Mouse (Mus musculus) hindbrain, postnatal 0 days (tissue): ENCODE results near the gene Ifnar1. TPM values are rescaled to one million over a fixed set of nuclear protein-coding genes. Genes with fewer than 3 reads are reported as not detected.

Experiments used
- ATAC-seq: fragments of 200-750 bp; cut with Nextera tagmentation; 2 replicates; pipeline ENCODE4 v1.8.0; 2017; ENCODE audit warnings: mild to moderate bottlenecking, moderate TSS enrichment, moderate library complexity
- DNase-seq: peaks from one replicate; pipeline ENCODE4 v3.0.0-alpha.2; 2015; ENCODE audit warnings: low spot score
- H3K27ac ChIP-seq: fragments of 300-500 bp; sonication (generic); 2 replicates; pipeline ENCODE4 v1.5.1; 2014; ENCODE audit warnings: mild to moderate bottlenecking
- H3K27me3 ChIP-seq: fragments of 300-500 bp; sonication (generic); 2 replicates; pipeline ENCODE4 v1.6.1; 2014; ENCODE audit warnings: low read length, mixed read lengths; ENCODE audit not compliant: insufficient read depth
- H3K36me3 ChIP-seq: fragments of 300-500 bp; sonication (generic); 2 replicates; pipeline ENCODE4 v1.6.1; 2014; ENCODE audit warnings: low read length, mixed read lengths; ENCODE audit not compliant: insufficient read depth
- H3K4me1 ChIP-seq: fragments of 300-500 bp; sonication (generic); 2 replicates; pipeline ENCODE4 v1.6.1; 2014; ENCODE audit warnings: antibody characterized with exemption, low read length, mixed read lengths; ENCODE audit not compliant: insufficient read depth
- H3K4me2 ChIP-seq: fragments of 300-500 bp; sonication (generic); 2 replicates; pipeline ENCODE4 v1.6.1; 2014; ENCODE audit warnings: low read depth, mild to moderate bottlenecking, low read length, moderate library complexity, mixed read lengths
- H3K4me3 ChIP-seq: fragments of 300-500 bp; sonication (generic); 2 replicates; pipeline ENCODE4 v1.5.1; 2014; ENCODE audit warnings: low read length
- H3K9ac ChIP-seq: fragments of 300-500 bp; sonication (generic); replicated peaks from 2 replicates; pipeline ENCODE4 v1.6.1; 2014; ENCODE audit warnings: mild to moderate bottlenecking, low read length, moderate library complexity, mixed read lengths
- H3K9me3 ChIP-seq: fragments of 300-500 bp; sonication (generic); 2 replicates; pipeline ENCODE4 v1.6.1; 2016; ENCODE audit warnings: low read length, mixed read lengths
- CTCF ChIP-seq: IDR thresholded peaks from 2 replicates; pipeline ENCODE4 v1.5.1; 2016; ENCODE audit warnings: antibody characterized with exemption, control low read depth, low read depth
- WGBS: fragments of 180-500 bp; shearing (Covaris S2); extraction: QIAGEN DNeasy Blood & Tissue Kit; methylation state at CpG from one replicate; pipeline ENCODE4 v1.1.7; 2014; 5-methylcytosine and 5-hydroxymethylcytosine counted together
- polyA plus RNA-seq: library from polyadenylated mRNA; unstranded; fragments of >200 nt; fragmentation: Nextera tagmentation; extraction: Ambion mirVana; gene quantifications from 2 replicates; pipeline ENCODE4 v1.2.1, GENCODE M21; 2015
- total RNA-seq: library from RNA; depleted of rRNA; stranded (reverse); fragments of >200 nt; gene quantifications from 2 replicates; pipeline ENCODE4 v1.2.3, GENCODE M21; 2014

Gene Ifnar1
- total and polyA plus RNA-seq, 2 experiments from 2014 or later = 34.1 to 53.1 TPM

GRCm38 (mm10) chr16:91533097-91534001, 48.3 kb downstream of the Ifnar1 start:
- WGBS = 77% methylated on average over 23 of the region's 23 CpGs
- Histone ChIP-seq H3K9me3 (no peaks in the 10 kb centered on the region), H3K4me3 (no peak overlapping the region), H3K36me3 (no peaks in the 10 kb centered on the region), H3K4me1 (no peaks in the 10 kb centered on the region), H3K27ac (no peak overlapping the region), H3K4me2 (no peak overlapping the region), H3K27me3 (no peaks in the 10 kb centered on the region), H3K9ac (no peak overlapping the region)
- no peak for ATAC-seq
- DNase-seq = no peak
- TF ChIP-seq CTCF = no peak

- WGBS = 59% methylated on average over 13 of the region's 13 CpGs
- no peak overlapping the region for H3K4me2 ChIP-seq
- no peaks in the 10 kb centered on the region for H3K4me1 ChIP-seq
- no peaks in the 10 kb centered on the region for H3K9me3 ChIP-seq
- H3K4me3 ChIP-seq = no peak overlapping the region
- no peak overlapping the region for H3K27ac ChIP-seq
- no peak for TF ChIP-seq CTCF
- ATAC-seq = no peak
- no peaks in the 10 kb centered on the region for H3K36me3 ChIP-seq
- peak; percentile 84 for DNase-seq
- no peak overlapping the region for H3K9ac ChIP-seq
- no peaks in the 10 kb centered on the region for H3K27me3 ChIP-seq
Measured at GRCm38 (mm10) chr16:91534477-91534876, 49.4 kb downstream of the Ifnar1 start.

- H3K27me3 ChIP-seq = no peaks in the 10 kb centered on the region
- WGBS = 83% methylated on average over 6 of the region's 6 CpGs
- H3K4me3 ChIP-seq = no peak overlapping the region
- no peak for DNase-seq
- no peak overlapping the region for H3K4me2 ChIP-seq
- no peak for TF ChIP-seq CTCF
- H3K9me3 ChIP-seq = no peaks in the 10 kb centered on the region
- no peaks in the 10 kb centered on the region for H3K4me1 ChIP-seq
- H3K27ac ChIP-seq = no peak overlapping the region
- no peaks in the 10 kb centered on the region for H3K36me3 ChIP-seq
- no peak overlapping the region for H3K9ac ChIP-seq
- ATAC-seq = no peak
Measured at GRCm38 (mm10) chr16:91534888-91535287, 49.9 kb downstream of the Ifnar1 start.

- WGBS = 91% methylated on average over 6 of the region's 6 CpGs
- no peaks in the 10 kb centered on the region for H3K4me1 ChIP-seq
- no peak overlapping the region for H3K27ac ChIP-seq
- no peaks in the 10 kb centered on the region for H3K36me3 ChIP-seq
- no peaks in the 10 kb centered on the region for H3K27me3 ChIP-seq
- H3K9me3 ChIP-seq = no peaks in the 10 kb centered on the region
- ATAC-seq (no peak), DNase-seq (no peak)
- H3K9ac ChIP-seq = no peak overlapping the region
- H3K4me3 ChIP-seq = no peak overlapping the region
- TF ChIP-seq CTCF = no peak
- no peak overlapping the region for H3K4me2 ChIP-seq
Measured at GRCm38 (mm10) chr16:91536372-91536771, 51.3 kb downstream of the Ifnar1 start.

- WGBS = 82% methylated on average over 3 of the region's 3 CpGs
- DNase-seq (no peak), ATAC-seq (no peak)
- no peaks in the 10 kb centered on the region for H3K4me1 ChIP-seq
- no peaks in the 10 kb centered on the region for H3K27me3 ChIP-seq
- no peak overlapping the region for H3K4me3 ChIP-seq
- H3K27ac ChIP-seq = no peak overlapping the region
- H3K9ac ChIP-seq = no peak overlapping the region
- no peaks in the 10 kb centered on the region for H3K9me3 ChIP-seq
- no peaks in the 10 kb centered on the region for H3K36me3 ChIP-seq
- H3K4me2 ChIP-seq = no peak overlapping the region
- TF ChIP-seq CTCF = no peak
Measured at GRCm38 (mm10) chr16:91537065-91537464, 52.0 kb downstream of the Ifnar1 start.

GRCm38 (mm10) chr16:91538051-91538450, 53.0 kb downstream of the Ifnar1 start:
- Histone ChIP-seq H3K4me3 (no peak overlapping the region), H3K36me3 (no peaks in the 10 kb centered on the region), H3K4me1 (no peaks in the 10 kb centered on the region), H3K9ac (no peak overlapping the region), H3K27ac (0 out of 2 replicates have a peak overlapping the region, but pooled peaks have one; percentile 12), H3K9me3 (no peaks in the 10 kb centered on the region), H3K4me2 (no peak overlapping the region), H3K27me3 (no peaks in the 10 kb centered on the region)
- ATAC-seq (no peak), DNase-seq (no peak)
- WGBS = 76% methylated on average over 6 of the region's 6 CpGs
- TF ChIP-seq CTCF = no peak

- ATAC-seq = no peak
- no peaks in the 10 kb centered on the region for H3K36me3 ChIP-seq
- no peaks in the 10 kb centered on the region for H3K4me1 ChIP-seq
- no peak for TF ChIP-seq CTCF
- no peak for DNase-seq
- 0 out of 2 replicates have a peak overlapping the region, but pooled peaks have one; percentile 12 for H3K27ac ChIP-seq
- no peak overlapping the region for H3K4me2 ChIP-seq
- H3K9ac ChIP-seq = no peak overlapping the region
- no peak overlapping the region for H3K4me3 ChIP-seq
- no peaks in the 10 kb centered on the region for H3K9me3 ChIP-seq
- no peaks in the 10 kb centered on the region for H3K27me3 ChIP-seq
- WGBS = 73% methylated on average over 9 of the region's 9 CpGs
Measured at GRCm38 (mm10) chr16:91538513-91538912, 53.5 kb downstream of the Ifnar1 start.
